Mouse (Mus musculus): ENCODE data around the gene Ltbp3.
A peak's percentile ranks its signal among the peaks of the same experiment; 100 is the strongest.

Ltbp3 gene

GRCm38 (mm10) chr19:5756321-5756985 lies 15.7 kb downstream of the Ltbp3 start:
- peak; percentile 35 for DNase-seq (ENCODE audit: low spot score)

GRCm38 (mm10) chr19:5756991-5757636 lies 16.4 kb downstream of the Ltbp3 start:
- no peak for DNase-seq (ENCODE audit: low spot score)

- no peak for DNase-seq (ENCODE audit: low spot score)
Measured at GRCm38 (mm10) chr19:5758878-5759403, 18.2 kb downstream of the Ltbp3 start.

- DNase-seq (ENCODE audit: low spot score): no peak
Measured at GRCm38 (mm10) chr19:5763163-5763562, 22.5 kb downstream of the Ltbp3 start.

- DNase-seq (ENCODE audit: low spot score): no peak
Measured at GRCm38 (mm10) chr19:5767271-5767670, 26.6 kb downstream of the Ltbp3 start.

GRCm38 (mm10) chr19:5770311-5770710 lies 29.6 kb downstream of the Ltbp3 start:
- DNase-seq (ENCODE audit: low spot score): no peak

- peak; percentile 91 for DNase-seq (ENCODE audit: low spot score)
Measured at GRCm38 (mm10) chr19:5770925-5771860, 30.5 kb downstream of the Ltbp3 start, which contains the start of gene Scyl1. TSS of gene Scyl1 (minus strand) at chr19:5771419.

- DNase-seq (ENCODE audit: low spot score): no peak
Measured at GRCm38 (mm10) chr19:5777387-5778032, 36.8 kb downstream of the Ltbp3 start.

GRCm38 (mm10) chr19:5778312-5778711 lies 37.6 kb downstream of the Ltbp3 start:
- no peak for DNase-seq (ENCODE audit: low spot score)

GRCm38 (mm10) chr19:5780203-5780602 lies 39.5 kb downstream of the Ltbp3 start:
- peak; percentile 54 for DNase-seq (ENCODE audit: low spot score)

GRCm38 (mm10) chr19:5781532-5781931 lies 40.8 kb downstream of the Ltbp3 start:
- no peak for DNase-seq (ENCODE audit: low spot score)

GRCm38 (mm10) chr19:5782121-5782520 lies 41.4 kb downstream of the Ltbp3 start:
- DNase-seq (ENCODE audit: low spot score): no peak

- no peak for DNase-seq (ENCODE audit: low spot score)
Measured at GRCm38 (mm10) chr19:5784958-5785577, 44.4 kb downstream of the Ltbp3 start.

- peak; percentile 93 for DNase-seq (ENCODE audit: low spot score)
Measured at GRCm38 (mm10) chr19:5786441-5787114, 45.9 kb downstream of the Ltbp3 start.

- DNase-seq (ENCODE audit: low spot score): peak; percentile 94
Measured at GRCm38 (mm10) chr19:5787128-5787635, 46.5 kb downstream of the Ltbp3 start.

GRCm38 (mm10) chr19:5787920-5788319 lies 47.2 kb downstream of the Ltbp3 start:
- DNase-seq (ENCODE audit: low spot score): no peak

GRCm38 (mm10) chr19:5788620-5789019 lies 47.9 kb downstream of the Ltbp3 start:
- DNase-seq (ENCODE audit: low spot score): no peak

- DNase-seq (ENCODE audit: low spot score): no peak
Measured at GRCm38 (mm10) chr19:5789066-5789465, 48.4 kb downstream of the Ltbp3 start.

- DNase-seq (ENCODE audit: low spot score): no peak
Measured at GRCm38 (mm10) chr19:5791329-5791728, 50.6 kb downstream of the Ltbp3 start.

GRCm38 (mm10) chr19:5793116-5793515 lies 52.4 kb downstream of the Ltbp3 start:
- DNase-seq (ENCODE audit: low spot score): peak; percentile 80
